Mouse (Mus musculus): Measurements from ENCODE around the gene Prmt7.

GRCm38 (mm10) chr8:106186394-106186793 is 24.3 kb upstream of the Prmt7 start:
- TF ChIP-seq RCOR1 (conservative IDR thresholded peaks at IDR 0.05; ENCODE audit: low read depth, low read length) (no peak), CTCF (conservative IDR thresholded peaks at IDR 0.05 in 1 of 2, IDR thresholded peaks at IDR 0.05 in 1 of 2; ENCODE audit: low read depth in 2 of 2, low read length in 2 of 2) (no peak), EP300 (IDR thresholded peaks at IDR 0.05; ENCODE audit: low read length) (peak; percentile 60; the same call in 1 of the 2 replicates), BHLHE40 (IDR thresholded peaks at IDR 0.05; ENCODE audit: low read depth, low read length) (no peak), GABPA (IDR thresholded peaks at IDR 0.05; ENCODE audit: insufficient replicate concordance, low read depth, low read length) (no peak), MAX (IDR thresholded peaks at IDR 0.05; ENCODE audit: low read length) (no peak), POLR2A (IDR thresholded peaks at IDR 0.05; ENCODE audit: low read depth, low read length) (no peak)

Data from CH12.LX (cell line).